Mouse (Mus musculus) layer of hippocampus, adult 2 months (tissue): ENCODE measurements around the gene Xpnpep1. TPM values are rescaled to one million over a fixed set of nuclear protein-coding genes. Genes with fewer than 3 reads are reported as not detected.
A peak's percentile ranks its signal among the peaks of the same experiment; 100 is the strongest.

Experiments
- DNase-seq, 2 experiments: peaks; one replicate each; pipeline ENCODE4 v3.0.0; 2022; ENCODE audit warnings: low spot score in 2 of 2
- H3K27ac ChIP-seq: fragments of 200-600 bp; 2 replicates; pipeline ENCODE4 v1.8.1; 2022
- H3K4me3 ChIP-seq: fragments of 200-600 bp; 2 replicates; pipeline ENCODE4 v1.8.1; 2022; ENCODE audit warnings: mild to moderate bottlenecking
- CTCF ChIP-seq: fragments of 200-600 bp; conservative IDR thresholded peaks from 2 replicates; pipeline ENCODE4 v1.8.1; 2022; ENCODE audit warnings: antibody characterized with exemption, mild to moderate bottlenecking, moderate library complexity
- total RNA-seq, 2 experiments: library from RNA; stranded (reverse); gene quantifications; 2 replicates each; pipeline ENCODE4 v1.2.3; 2021

The Xpnpep1 gene
- total RNA-seq, 2 experiments from 2014 or later: 78.7 to 82.9 TPM

- peak overlapping the region; percentile 97 for H3K27ac ChIP-seq
- DNase-seq: peak; percentile 98
- H3K4me3 ChIP-seq: peak overlapping the region; percentile 96
These were observed 1.5 kb downstream of the Xpnpep1 start for GRCm38 (mm10) chr19:53038435-53038938.

GRCm38 (mm10) chr19:53037925-53038419, 2.0 kb downstream of the Xpnpep1 start:
- peak in 1 of 2 experiments; percentile 37 for DNase-seq
- TF ChIP-seq CTCF: no peak
- Histone ChIP-seq H3K27ac (peak overlapping the region; percentile 97), H3K4me3 (peak overlapping the region; percentile 96)

More at GRCm38 (mm10) chr19:53038435-53038938, 1.5 kb downstream of the Xpnpep1 start:
- TF ChIP-seq CTCF: no peak

GRCm38 (mm10) chr19:53033159-53033943, 6.7 kb downstream of the Xpnpep1 start:
- Histone ChIP-seq H3K27ac (no peak overlapping the region), H3K4me3 (no peak overlapping the region)
- TF ChIP-seq CTCF: no peak
- DNase-seq: no peak

- no peak for TF ChIP-seq CTCF
- no peak for DNase-seq
- Histone ChIP-seq H3K27ac (no peak overlapping the region), H3K4me3 (no peak overlapping the region)
These were observed 7.4 kb downstream of the Xpnpep1 start for GRCm38 (mm10) chr19:53032647-53033046.

- H3K27ac ChIP-seq: no peak overlapping the region
- H3K4me3 ChIP-seq: no peak overlapping the region
- TF ChIP-seq CTCF: no peak
- DNase-seq: no peak
These were observed 8.1 kb downstream of the Xpnpep1 start for GRCm38 (mm10) chr19:53031957-53032371.

GRCm38 (mm10) chr19:53030279-53030678, 9.7 kb downstream of the Xpnpep1 start:
- Histone ChIP-seq H3K27ac (peak overlapping the region; percentile 15; the same call in 1 of the 2 replicates), H3K4me3 (no peak overlapping the region)
- DNase-seq: no peak
- TF ChIP-seq CTCF: no peak

- Histone ChIP-seq H3K27ac (no peak overlapping the region), H3K4me3 (no peak overlapping the region)
- no peak for TF ChIP-seq CTCF
- no peak for DNase-seq
These were observed 10.3 kb downstream of the Xpnpep1 start for GRCm38 (mm10) chr19:53029686-53030085.

- DNase-seq: no peak
- TF ChIP-seq CTCF: peak; percentile 69
- Histone ChIP-seq H3K27ac (no peak overlapping the region), H3K4me3 (no peak overlapping the region)
These were observed 11.0 kb downstream of the Xpnpep1 start for GRCm38 (mm10) chr19:53029045-53029444.

GRCm38 (mm10) chr19:53028216-53028615, 11.8 kb downstream of the Xpnpep1 start:
- Histone ChIP-seq H3K4me3 (no peak overlapping the region), H3K27ac (no peak overlapping the region)
- no peak for DNase-seq
- TF ChIP-seq CTCF: no peak

GRCm38 (mm10) chr19:53023189-53023588, 16.8 kb downstream of the Xpnpep1 start:
- no peak for TF ChIP-seq CTCF
- H3K4me3 ChIP-seq: no peak overlapping the region
- DNase-seq: no peak
- peak overlapping the region; percentile 67; the same call in 1 of the 2 replicates for H3K27ac ChIP-seq

GRCm38 (mm10) chr19:53022037-53022614, 17.9 kb downstream of the Xpnpep1 start:
- H3K4me3 ChIP-seq: no peak overlapping the region
- no peak for TF ChIP-seq CTCF
- peak overlapping the region; percentile 67; the same call in 1 of the 2 replicates for H3K27ac ChIP-seq
- DNase-seq: no peak

- TF ChIP-seq CTCF: 0 out of 2 replicates have a peak, but pooled peaks have one; percentile 13
- no peak for DNase-seq
- Histone ChIP-seq H3K27ac (peak overlapping the region; percentile 67; the same call in 1 of the 2 replicates), H3K4me3 (no peak overlapping the region)
These were observed 18.5 kb downstream of the Xpnpep1 start for GRCm38 (mm10) chr19:53021537-53021936.
